Mouse (Mus musculus) brain, embryonic 14.5 days (tissue): Measurements from ENCODE around the gene Trim33.

ENCODE experiments used
- CTCF ChIP-seq: fragments of 200-500 bp; IDR thresholded peaks from 2 replicates; pipeline ENCODE4 v1.5.1; 2012; ENCODE audit warnings: inconsistent platforms, mild to moderate bottlenecking, moderate library complexity, borderline replicate concordance; ENCODE audit not compliant: insufficient read depth, insufficient read length; ENCODE audit errors: extremely low read depth
- POLR2A ChIP-seq: fragments of 200-500 bp; IDR thresholded peaks from 2 replicates; pipeline ENCODE4 v1.6.1; 2012; ENCODE audit warnings: mild to moderate bottlenecking, inconsistent platforms, borderline replicate concordance; ENCODE audit not compliant: poor library complexity, insufficient read depth, insufficient read length, severe bottlenecking; ENCODE audit errors: extremely low read depth

DNA sequence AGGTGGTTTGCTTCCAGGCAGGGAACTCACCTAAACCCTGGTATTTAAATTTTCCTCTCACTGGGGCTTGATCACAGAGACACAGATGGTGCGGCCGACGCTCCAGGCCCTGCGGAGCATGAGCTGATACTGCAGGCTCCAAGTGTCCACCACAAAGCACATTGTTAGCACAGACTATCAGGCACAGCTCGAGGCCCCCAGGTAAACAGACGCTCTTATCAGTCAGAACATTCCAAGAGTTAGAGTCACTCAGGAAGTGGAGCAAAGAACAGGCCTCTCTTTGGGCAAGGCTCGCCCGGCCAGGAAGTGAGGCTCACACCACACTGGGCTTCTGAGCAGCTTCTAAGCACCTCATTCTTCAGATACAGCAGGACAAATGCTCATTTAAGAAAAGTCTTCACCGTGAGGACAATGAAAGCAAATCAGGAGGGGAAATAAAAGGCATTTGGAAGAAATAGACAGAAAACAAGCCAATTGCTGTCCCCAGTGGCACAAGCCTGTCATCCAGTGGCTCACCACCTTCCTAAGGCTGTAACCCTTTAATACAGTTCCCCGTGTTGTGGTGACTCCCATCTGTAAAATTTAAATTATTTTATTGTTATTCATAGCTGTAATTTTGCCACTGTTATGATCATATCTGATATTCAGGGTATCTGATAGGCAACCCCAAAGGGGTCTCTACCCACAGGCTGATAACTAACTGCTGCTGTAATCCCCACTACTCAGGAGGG is 22.8 kb upstream of the Trim33 start:
- TF ChIP-seq POLR2A (no peak), CTCF (no peak)
